Mouse (Mus musculus) brain, embryonic 14.5 days (tissue): ENCODE measurements around the gene Pkd1l2. TPM values are rescaled to one million over a fixed set of nuclear protein-coding genes. Genes with fewer than 3 reads are reported as not detected.

Experiments used
- DNase-seq: peaks from one replicate; pipeline ENCODE4 v3.0.0-alpha.2; 2011; ENCODE audit warnings: low read depth
- CTCF ChIP-seq: fragments of 200-500 bp; IDR thresholded peaks from 2 replicates; pipeline ENCODE4 v1.5.1; 2012; ENCODE audit warnings: inconsistent platforms, mild to moderate bottlenecking, moderate library complexity, borderline replicate concordance; ENCODE audit not compliant: insufficient read depth, insufficient read length; ENCODE audit errors: extremely low read depth
- POLR2A ChIP-seq: fragments of 200-500 bp; IDR thresholded peaks from 2 replicates; pipeline ENCODE4 v1.6.1; 2012; ENCODE audit warnings: mild to moderate bottlenecking, inconsistent platforms, borderline replicate concordance; ENCODE audit not compliant: poor library complexity, insufficient read depth, insufficient read length, severe bottlenecking; ENCODE audit errors: extremely low read depth
- polyA plus RNA-seq: library from polyadenylated mRNA; depleted of rRNA; stranded (reverse); fragments of >200 nt; gene quantifications from 2 replicates; pipeline ENCODE4 v1.2.3, GENCODE M21; 2012

Pkd1l2 gene
- polyA plus RNA-seq, 1 experiment = 0.01 TPM

DNA sequence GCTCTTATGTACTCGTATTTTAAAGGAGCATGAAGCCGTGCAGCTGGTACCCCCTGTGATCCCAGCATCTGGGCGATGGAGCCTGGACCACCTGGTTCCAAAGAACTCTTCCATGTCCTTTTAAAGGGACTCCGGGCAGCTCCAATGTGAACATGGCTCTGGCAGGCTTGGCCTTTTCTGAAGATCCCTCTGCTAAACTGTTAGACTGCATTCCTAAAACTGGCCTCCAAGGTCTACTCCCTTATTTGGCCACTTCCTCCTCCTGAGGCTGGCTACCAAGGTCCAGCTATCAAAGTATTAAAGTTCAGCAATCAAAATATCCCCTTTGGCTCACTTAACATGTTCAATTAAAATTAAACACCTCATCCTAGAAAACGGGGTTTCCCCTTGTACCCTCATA is 54.6 kb downstream of the Pkd1l2 start:
- TF ChIP-seq CTCF (no peak), POLR2A (no peak)
- DNase-seq = no peak

- TF ChIP-seq CTCF (no peak), POLR2A (no peak)
- DNase-seq = peak; percentile 6
These were observed 59.8 kb downstream of the Pkd1l2 start for GRCm38 (mm10) chr8:117022297-117022993.

DNA sequence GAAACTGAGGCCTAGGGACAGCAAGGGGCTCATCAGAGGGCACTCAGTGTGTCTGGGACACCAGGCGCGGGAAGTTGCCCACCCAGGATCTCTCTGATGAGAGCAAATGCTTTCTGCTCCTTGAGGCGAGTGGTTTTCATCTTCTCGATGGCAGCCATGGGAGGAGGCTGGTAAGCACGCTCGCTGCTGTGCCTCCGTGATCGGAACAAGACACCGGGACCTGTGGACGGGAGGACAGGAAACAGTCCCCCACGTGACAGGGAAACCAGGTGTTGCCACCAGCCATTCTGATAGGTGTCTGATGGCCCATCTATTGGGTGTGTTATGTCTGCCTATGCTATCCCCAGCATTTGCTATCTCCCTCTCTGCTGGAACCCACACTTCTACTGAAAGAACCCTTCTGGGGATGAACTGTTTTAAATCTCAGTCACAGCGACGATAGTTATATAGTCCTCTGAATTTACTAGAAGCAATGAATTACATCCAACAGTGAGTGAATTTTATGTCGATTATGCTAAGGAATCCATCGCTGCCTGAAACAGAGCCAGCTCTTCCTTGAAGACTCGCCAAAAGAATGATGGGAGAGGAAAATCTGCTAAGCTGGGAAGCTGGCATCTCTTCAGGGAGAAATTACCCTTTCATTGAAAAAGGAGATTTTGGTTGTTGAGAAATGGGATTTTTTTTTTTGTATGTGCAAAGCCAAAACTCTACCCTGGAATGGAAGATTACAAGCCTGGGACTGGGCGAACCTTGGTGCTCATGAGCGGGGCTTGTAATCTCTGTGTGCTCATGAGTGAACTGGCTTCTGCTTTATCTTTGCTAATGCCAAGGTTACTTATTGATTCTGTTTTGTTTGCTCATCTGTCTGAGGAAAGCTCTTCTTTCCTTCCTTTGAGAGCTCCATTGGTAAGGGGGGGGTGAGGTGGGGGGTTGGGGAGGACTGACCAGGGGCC is 62.6 kb downstream of the Pkd1l2 start:
- peak; percentile 70 for DNase-seq
- TF ChIP-seq CTCF (no peak), POLR2A (no peak)

DNA sequence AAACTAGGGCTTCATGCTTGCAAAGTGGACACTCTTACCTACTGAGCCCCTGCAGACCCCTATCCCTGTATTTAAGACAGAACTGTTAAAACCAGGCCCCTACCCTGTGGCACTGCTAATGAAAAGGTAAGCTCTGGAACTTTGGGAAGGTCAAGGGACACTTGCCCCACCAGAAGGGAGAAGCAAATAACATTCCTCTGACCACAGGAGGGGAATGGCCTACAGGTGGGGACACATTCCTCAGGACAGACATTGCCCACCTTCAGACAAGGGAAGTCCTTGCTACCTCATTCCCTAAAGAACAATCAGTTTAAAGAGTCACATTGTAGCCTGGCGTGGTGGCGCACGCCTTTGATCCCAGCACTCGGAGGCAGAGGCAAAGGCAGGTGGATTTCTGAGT is 64.4 kb downstream of the Pkd1l2 start:
- TF ChIP-seq POLR2A = no peak
- TF ChIP-seq CTCF = no peak
- DNase-seq = no peak

DNA sequence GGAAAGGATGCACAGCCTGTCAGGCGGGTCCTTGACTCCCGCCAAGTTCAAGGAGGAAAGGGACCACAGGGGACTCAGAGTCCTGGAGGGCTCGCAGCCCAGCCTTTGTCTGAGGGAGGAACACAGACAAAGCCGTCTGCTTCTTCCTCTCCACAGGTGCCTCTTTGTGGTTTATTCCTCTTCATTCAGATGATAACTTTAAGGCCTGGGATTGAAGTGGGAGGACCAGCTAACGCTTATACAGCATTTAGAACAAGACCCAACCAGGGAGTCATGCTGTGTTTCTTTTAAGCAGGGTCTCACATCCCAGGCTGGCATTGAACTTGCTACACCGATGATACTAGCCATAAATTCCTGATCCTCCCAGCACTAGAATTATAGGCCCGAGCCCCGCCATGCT is 65.2 kb downstream of the Pkd1l2 start:
- no peak for DNase-seq
- TF ChIP-seq CTCF (no peak), POLR2A (no peak)

GRCm38 (mm10) chr8:117015670-117016069 is 66.6 kb downstream of the Pkd1l2 start:
- TF ChIP-seq POLR2A (no peak), CTCF (no peak)
- no peak for DNase-seq

- TF ChIP-seq CTCF (no peak), POLR2A (no peak)
- DNase-seq = no peak
These were observed 70.9 kb downstream of the Pkd1l2 start for GRCm38 (mm10) chr8:117011366-117011765.

- DNase-seq = no peak
- TF ChIP-seq POLR2A (no peak), CTCF (no peak)
These were observed 88.1 kb downstream of the Pkd1l2 start for GRCm38 (mm10) chr8:116994016-116994716.

DNA sequence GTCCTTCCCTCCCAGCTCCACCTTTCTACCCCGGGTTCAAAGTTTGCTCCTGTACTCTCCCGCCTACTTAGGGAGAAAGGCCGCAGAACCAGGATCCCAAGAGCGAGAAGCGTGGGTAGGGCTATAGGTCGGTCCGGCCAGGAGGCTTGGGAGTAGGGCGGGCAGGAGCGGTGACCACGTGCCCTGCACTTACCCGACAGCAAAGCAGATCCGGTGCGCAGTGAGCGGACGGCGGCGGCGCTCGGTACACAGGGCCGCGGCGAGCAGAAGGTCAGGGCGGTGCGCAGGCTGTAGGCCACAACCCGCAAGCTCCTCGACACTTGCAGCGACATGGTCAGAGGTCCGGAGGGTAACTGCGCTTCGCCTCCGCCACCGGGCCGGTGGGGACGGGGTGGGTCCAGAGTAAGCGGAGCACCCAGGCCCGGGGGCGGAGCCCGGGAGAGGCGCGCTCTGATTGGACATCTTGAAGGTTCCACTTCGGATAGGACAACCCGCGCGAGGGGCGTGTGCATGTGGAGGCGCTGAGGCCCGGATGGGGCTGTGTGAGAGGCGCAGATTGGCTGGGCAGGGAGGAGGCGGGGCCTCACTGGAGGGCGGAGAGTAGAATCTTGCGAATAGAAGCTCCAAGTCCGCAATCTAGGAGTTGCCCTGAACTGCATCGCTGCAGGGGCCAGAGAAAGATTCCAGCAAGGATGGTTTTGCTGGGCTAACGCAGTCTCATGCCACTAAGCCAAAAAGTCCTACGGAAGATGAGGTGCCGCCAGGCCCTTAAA is 89.0 kb downstream of the Pkd1l2 start, which contains the start of gene Gcsh:
TSS of gene Gcsh (minus strand) at position 443 of the 773 bp plus-strand sequence.
- TF ChIP-seq CTCF (no peak), POLR2A (peak; percentile 58; the same call in 1 of the 2 replicates)
- peak; percentile 99 for DNase-seq

- TF ChIP-seq POLR2A (no peak), CTCF (no peak)
- DNase-seq = peak; percentile 39
These were observed 89.9 kb downstream of the Pkd1l2 start for GRCm38 (mm10) chr8:116992176-116992971.

DNA sequence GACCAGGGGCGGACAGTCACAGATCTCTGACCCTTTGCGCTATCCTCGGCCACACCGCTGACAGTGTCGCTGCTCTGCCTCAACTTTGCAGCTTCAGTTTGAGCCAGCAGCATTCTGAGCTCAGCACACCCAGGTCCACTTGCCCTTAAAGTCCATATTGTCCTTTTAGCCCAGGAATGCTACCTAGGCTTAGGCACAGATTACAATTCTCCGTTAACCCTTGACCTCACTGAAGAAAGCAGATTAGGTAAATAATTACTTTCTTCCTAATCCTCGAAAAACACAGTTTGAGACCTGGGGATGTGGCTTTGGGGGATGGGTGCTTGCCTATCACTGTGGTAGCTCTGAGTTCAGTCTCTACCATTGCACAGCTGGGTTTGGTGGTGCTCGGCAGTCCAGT is 91.0 kb downstream of the Pkd1l2 start:
- DNase-seq = no peak
- no peak for TF ChIP-seq POLR2A
- no peak for TF ChIP-seq CTCF
